Mouse (Mus musculus) embryonic facial prominence, embryonic 14.5 days (tissue): Measurements from ENCODE around the gene Hyal1. TPM values are rescaled to one million over a fixed set of nuclear protein-coding genes. Genes with fewer than 3 reads are reported as not detected.
A peak's percentile ranks its signal among the peaks of the same experiment; 100 is the strongest.

Experiments used
- ATAC-seq: fragments of 200-750 bp; cut with Nextera tagmentation; 2 replicates; pipeline ENCODE4 v1.8.0; 2017; ENCODE audit warnings: low read depth, moderate number of reproducible peaks, moderate TSS enrichment
- DNase-seq: peaks from one replicate; pipeline ENCODE4 v3.0.0-alpha.2; 2015; ENCODE audit warnings: low spot score
- H3K27ac ChIP-seq: fragments of 300-500 bp; sonication (generic); replicated peaks from 2 replicates; pipeline ENCODE4 v1.5.1; 2014; ENCODE audit warnings: low read depth, mild to moderate bottlenecking, low read length, moderate library complexity
- H3K27me3 ChIP-seq: fragments of 300-500 bp; sonication (generic); replicated peaks from 2 replicates; pipeline ENCODE4 v1.6.1; 2014; ENCODE audit warnings: low read length; ENCODE audit not compliant: control insufficient read depth, insufficient read depth
- H3K36me3 ChIP-seq: fragments of 300-500 bp; sonication (generic); 2 replicates; pipeline ENCODE4 v1.6.1; 2014; ENCODE audit warnings: low read length, mixed read lengths; ENCODE audit not compliant: control insufficient read depth, insufficient read depth
- H3K4me1 ChIP-seq: fragments of 300-500 bp; sonication (generic); 2 replicates; pipeline ENCODE4 v1.6.1; 2014; ENCODE audit warnings: antibody characterized with exemption, low read length; ENCODE audit not compliant: control insufficient read depth, insufficient read depth
- H3K4me2 ChIP-seq: fragments of 300-500 bp; sonication (generic); 2 replicates; pipeline ENCODE4 v1.6.1; 2014; ENCODE audit warnings: low read depth, mild to moderate bottlenecking, low read length, moderate library complexity, mixed read lengths
- H3K4me3 ChIP-seq: fragments of 300-500 bp; sonication (generic); 2 replicates; pipeline ENCODE4 v1.5.1; 2014; ENCODE audit warnings: low read depth, mild to moderate bottlenecking, low read length
- H3K9ac ChIP-seq: fragments of 300-500 bp; sonication (generic); 2 replicates; pipeline ENCODE4 v1.6.1; 2014; ENCODE audit warnings: low read depth, mild to moderate bottlenecking, low read length, moderate library complexity, mixed read lengths
- H3K9me3 ChIP-seq: fragments of 300-500 bp; sonication (generic); 2 replicates; pipeline ENCODE4 v1.6.1; 2016; ENCODE audit warnings: low read length; ENCODE audit not compliant: control insufficient read depth
- WGBS: fragments of 180-500 bp; shearing (Covaris S2); extraction: QIAGEN DNeasy Blood & Tissue Kit; methylation state at CpG from one replicate; pipeline ENCODE4 v1.1.7; 2014; 5-methylcytosine and 5-hydroxymethylcytosine counted together
- polyA plus RNA-seq: library from polyadenylated mRNA; unstranded; fragments of >200 nt; fragmentation: Nextera tagmentation; extraction: Ambion mirVana; gene quantifications from 2 replicates; pipeline ENCODE4 v1.2.1, GENCODE M21; 2014

Hyal1 gene
- polyA plus RNA-seq, 1 experiment from 2014 or later, result 5.6 TPM

DNA sequence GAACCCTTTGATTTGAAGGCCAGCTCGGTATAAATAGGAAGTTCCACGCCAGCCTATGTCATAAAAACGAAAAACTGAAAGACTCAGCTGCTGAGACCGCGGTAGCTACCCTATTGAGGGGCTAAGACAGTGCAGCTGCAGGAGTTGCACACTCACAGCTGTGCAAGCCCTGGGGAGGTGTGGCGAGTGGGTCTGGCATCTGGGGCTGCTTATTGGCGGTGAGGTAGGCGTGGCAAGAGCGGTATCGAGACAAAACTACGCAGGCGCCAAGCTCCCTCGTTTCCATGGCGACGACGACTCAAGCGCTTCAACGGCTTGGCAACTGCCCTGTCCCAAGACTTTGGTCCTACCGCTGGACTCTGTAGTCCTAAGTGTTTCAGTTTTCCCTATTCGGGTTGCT is 29.7 kb upstream of the Hyal1 start, which contains the start of gene Zmynd10:
Gene Zmynd10, plus strand, starts transcription at position 273 of the 400 bp plus-strand sequence.
- peak within 1 kb of the TSS; percentile 7 for H3K4me3 ChIP-seq
- ATAC-seq, result peak; percentile 68

DNA sequence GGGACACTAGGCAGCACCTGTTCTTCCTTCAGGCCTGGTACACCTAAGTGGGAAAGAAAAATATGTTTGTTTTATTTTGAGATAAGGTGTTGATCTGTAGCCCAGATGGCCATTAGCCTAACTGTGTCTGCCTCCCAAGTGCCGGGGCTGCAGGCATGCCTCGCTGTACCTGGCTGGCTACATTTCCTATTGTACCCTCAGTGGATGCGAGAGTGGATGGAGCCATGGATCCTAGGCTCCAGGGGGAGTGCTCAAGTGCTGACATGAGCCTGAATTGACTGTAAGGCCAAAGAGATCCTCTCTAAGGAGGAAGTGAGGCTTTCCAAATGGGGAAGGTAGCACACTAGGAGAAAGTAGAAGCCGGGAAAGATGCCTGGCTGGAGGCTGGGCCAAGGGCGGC is 28.8 kb upstream of the Hyal1 start:
- H3K4me2 ChIP-seq, result no peak overlapping the region
- H3K36me3 ChIP-seq, result peaks cover 16% of the 10 kb centered on the region
- H3K4me1 ChIP-seq, result peaks cover 34% of the 10 kb centered on the region
- no peak overlapping the region for H3K4me3 ChIP-seq
- no peaks in the 10 kb centered on the region for H3K9me3 ChIP-seq
- DNase-seq, result no peak
- whole genome bisulfite sequencing, result 80% methylated on average over 5 of the region's 5 CpGs
- H3K9ac ChIP-seq, result no peak overlapping the region
- H3K27ac ChIP-seq, result no peak overlapping the region
- H3K27me3 ChIP-seq, result no peaks in the 10 kb centered on the region
- no peak for ATAC-seq

More for the DNA sequence above, 29.7 kb upstream of the Hyal1 start, which contains the start of gene Zmynd10:
- Histone ChIP-seq H3K4me1 (peaks cover 34% of the 10 kb centered on the region), H3K36me3 (peaks cover 16% of the 10 kb centered on the region), H3K4me2 (peak within 1 kb of the TSS; percentile 56), H3K9ac (peak within 1 kb of the TSS; percentile 38), H3K27me3 (no peaks in the 10 kb centered on the region), H3K27ac (peak within 1 kb of the TSS; percentile 36; the same call in 1 of the 2 replicates), H3K9me3 (no peaks in the 10 kb centered on the region)
- WGBS, result 2% methylated on average over 20 of the region's 20 CpGs
- DNase-seq, result peak; percentile 96

DNA sequence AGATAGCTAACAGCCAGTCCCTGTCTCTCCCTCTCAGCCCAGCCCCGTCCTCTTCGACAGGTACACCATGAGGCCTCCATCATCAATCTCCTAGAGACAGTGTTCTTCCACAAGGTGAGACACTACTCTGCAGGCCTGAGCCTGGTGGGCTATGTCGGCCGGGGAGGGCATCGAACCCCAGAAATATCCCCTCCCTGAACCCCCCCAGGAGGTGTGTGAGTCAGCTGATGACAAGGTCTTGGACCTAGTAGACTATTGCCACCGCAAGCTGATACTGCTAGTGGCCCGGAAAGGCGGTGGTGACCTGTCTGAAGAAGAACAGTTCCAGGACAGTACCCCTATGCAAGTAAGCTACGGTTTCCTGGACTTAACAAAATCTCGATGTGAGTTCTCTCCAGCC is 27.9 kb upstream of the Hyal1 start:
- H3K4me2 ChIP-seq, result no peak overlapping the region
- no peak overlapping the region for H3K4me3 ChIP-seq
- H3K9ac ChIP-seq, result no peak overlapping the region
- WGBS, result 88% methylated on average over 10 of the region's 10 CpGs
- H3K4me1 ChIP-seq, result peaks cover 40% of the 10 kb centered on the region
- H3K36me3 ChIP-seq, result peaks cover 16% of the 10 kb centered on the region
- no peak for DNase-seq
- no peak overlapping the region for H3K27ac ChIP-seq
- no peak for ATAC-seq
- no peaks in the 10 kb centered on the region for H3K9me3 ChIP-seq
- no peaks in the 10 kb centered on the region for H3K27me3 ChIP-seq

DNA sequence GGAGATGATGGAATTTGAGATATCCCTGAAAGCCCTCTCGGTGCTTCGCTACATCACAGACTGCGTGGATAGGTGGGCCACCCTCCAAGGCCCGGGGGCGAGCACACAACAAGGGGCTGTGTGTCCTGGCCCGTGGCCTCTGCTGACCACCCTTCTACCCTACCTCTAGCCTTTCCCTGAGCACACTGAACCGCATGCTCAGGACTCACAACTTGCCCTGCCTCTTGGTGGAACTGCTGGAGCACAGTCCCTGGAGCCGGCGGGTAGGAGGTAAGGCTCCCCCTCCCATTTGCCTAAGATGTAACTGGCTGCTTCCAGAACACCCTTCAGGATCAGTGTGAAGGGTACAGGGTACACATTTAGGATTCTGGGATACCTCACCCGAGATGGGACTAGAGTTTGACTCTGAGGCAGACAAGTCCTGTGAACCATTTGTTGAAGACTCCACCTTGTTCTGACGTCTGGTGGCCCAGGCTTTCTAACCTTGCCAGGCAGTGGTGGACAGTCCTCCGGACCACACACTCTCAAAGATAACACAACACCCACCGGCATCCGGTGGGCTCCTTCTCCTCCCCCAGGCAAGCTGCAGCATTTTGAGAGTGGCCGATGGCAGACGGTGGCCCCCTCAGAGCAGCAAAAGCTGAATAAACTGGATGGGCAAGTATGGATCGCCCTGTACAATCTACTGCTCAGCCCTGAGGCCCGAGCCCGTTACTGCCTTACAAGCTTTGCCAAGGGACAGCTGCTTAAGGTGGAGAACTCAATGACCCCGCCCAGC is 27.2 kb upstream of the Hyal1 start:
- Histone ChIP-seq H3K9me3 (no peaks in the 10 kb centered on the region), H3K4me3 (no peak overlapping the region), H3K4me2 (no peak overlapping the region), H3K27ac (no peak overlapping the region), H3K27me3 (no peaks in the 10 kb centered on the region), H3K9ac (no peak overlapping the region), H3K4me1 (peaks cover 40% of the 10 kb centered on the region), H3K36me3 (peaks cover 9% of the 10 kb centered on the region)
- 75% methylated on average over 19 of the region's 20 CpGs for WGBS
- ATAC-seq (no peak), DNase-seq (no peak)

DNA sequence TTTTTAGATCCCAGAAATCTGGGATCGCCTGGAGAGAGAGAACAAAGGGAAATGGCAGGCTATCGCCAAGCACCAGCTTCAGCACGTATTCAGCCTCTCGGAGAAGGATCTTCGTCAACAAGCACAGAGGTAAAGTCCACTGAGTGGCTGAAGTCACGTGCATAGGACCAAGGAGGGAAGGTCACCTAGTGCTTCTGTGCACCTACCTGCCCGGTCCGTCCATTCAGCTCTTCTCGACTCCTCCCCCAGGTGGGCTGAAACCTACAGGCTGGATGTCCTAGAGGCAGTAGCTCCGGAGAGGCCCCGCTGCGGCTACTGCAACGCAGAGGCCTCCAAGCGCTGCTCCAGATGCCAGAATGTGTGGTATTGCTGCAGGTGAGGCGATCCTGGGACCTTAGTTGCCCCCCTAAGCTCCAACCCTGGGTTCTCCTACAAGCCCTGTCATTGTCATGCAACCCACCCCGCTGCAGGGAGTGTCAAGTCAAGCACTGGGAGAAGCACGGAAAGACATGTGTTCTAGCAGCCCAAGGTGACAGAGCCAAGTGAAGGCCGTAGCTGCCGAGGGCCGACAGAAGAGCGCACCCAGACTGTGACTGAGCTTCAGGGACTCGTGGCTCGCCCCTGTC is 26.1 kb upstream of the Hyal1 start:
- Histone ChIP-seq H3K27ac (peak overlapping the region; percentile 86), H3K9me3 (no peaks in the 10 kb centered on the region), H3K36me3 (no peaks in the 10 kb centered on the region), H3K27me3 (no peaks in the 10 kb centered on the region), H3K4me1 (peaks cover 43% of the 10 kb centered on the region), H3K4me2 (peak overlapping the region; percentile 90), H3K9ac (peak overlapping the region; percentile 79), H3K4me3 (peak overlapping the region; percentile 58)
- 36% methylated on average over 23 of the region's 23 CpGs for WGBS
- no peak for ATAC-seq
- no peak for DNase-seq

DNA sequence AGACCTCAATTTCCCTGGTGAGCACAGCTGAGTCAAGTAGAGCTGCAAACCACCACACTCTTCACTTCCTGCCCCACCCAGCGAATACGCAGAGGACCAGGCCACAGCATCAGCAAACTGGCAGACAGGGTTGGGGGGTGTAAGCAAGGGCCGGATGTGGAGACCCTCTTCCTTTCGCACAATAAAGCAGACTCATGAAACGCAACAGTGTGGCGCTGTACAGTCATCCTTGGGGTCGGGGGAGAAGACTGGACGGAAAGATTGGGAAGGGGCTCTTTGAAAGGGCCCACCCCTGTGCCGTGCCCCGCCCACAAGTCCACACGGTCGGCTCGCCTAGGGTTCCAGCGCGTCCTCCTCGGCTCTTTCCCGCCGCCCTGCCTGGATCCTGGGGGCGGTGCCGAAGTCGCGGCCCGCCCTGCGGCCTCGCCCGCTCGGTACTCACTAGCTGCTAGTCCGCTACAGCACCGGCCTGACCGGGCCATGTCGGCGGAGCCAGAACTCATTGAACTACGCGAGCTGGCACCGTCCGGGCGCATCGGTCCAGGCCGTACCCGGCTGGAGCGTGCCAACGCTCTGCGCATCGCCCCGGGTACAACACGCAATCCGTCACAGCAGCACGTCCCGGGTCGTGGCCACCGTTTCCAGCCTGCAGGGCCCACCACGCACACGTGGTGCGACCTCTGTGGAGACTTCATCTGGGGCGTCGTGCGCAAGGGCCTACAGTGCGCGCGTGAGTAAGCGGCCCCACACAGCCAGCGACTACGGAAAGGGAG is 25.4 kb upstream of the Hyal1 start, which contains the start of gene Rassf1:
Gene Rassf1, plus strand, starts transcription at position 439 of the 773 bp plus-strand sequence.
- ATAC-seq (peak; percentile 41), DNase-seq (peak; percentile 84)
- Histone ChIP-seq H3K27me3 (no peaks in the 10 kb centered on the region), H3K9ac (peak within 1 kb of the TSS; percentile 79), H3K4me3 (peak within 1 kb of the TSS; percentile 58), H3K4me1 (peaks cover 49% of the 10 kb centered on the region), H3K27ac (peak within 1 kb of the TSS; percentile 86), H3K36me3 (no peaks in the 10 kb centered on the region), H3K9me3 (no peaks in the 10 kb centered on the region), H3K4me2 (peak within 1 kb of the TSS; percentile 90)
- WGBS, result under 1% methylated on average over 41 of the region's 63 CpGs

DNA sequence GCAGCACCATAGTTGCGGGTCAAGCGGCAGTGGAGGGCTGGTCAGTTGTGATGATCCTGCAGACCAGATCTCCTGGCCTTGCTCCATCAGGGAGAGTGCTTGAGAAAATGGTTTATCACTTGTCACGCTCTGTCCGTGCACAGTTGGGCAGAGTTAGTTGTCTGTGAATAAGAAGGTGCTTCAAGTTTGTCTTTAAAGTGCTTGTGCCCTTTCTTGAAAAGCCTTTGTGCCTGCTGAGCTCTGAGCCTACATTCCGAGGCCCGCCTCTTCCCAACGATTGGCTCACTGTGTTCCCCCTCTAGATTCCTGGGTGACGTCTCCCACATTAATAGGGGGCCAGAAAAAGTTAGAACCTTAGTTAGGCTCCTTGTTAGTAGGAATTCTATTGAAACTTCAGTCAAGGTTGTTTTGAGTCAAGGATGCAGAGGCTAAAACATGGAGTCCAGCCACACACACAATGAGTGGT is 24.8 kb upstream of the Hyal1 start:
- H3K27me3 ChIP-seq, result no peaks in the 10 kb centered on the region
- 9% methylated on average over 8 of the region's 8 CpGs for WGBS
- no peaks in the 10 kb centered on the region for H3K9me3 ChIP-seq
- H3K9ac ChIP-seq, result peak overlapping the region; percentile 79
- DNase-seq (peak; percentile 76), ATAC-seq (no peak)
- peaks cover 49% of the 10 kb centered on the region for H3K4me1 ChIP-seq
- H3K36me3 ChIP-seq, result peaks cover 5% of the 10 kb centered on the region; the same call in 1 of the 2 replicates
- peak overlapping the region; percentile 58 for H3K4me3 ChIP-seq
- H3K27ac ChIP-seq, result peak overlapping the region; percentile 86
- peak overlapping the region; percentile 90 for H3K4me2 ChIP-seq

DNA sequence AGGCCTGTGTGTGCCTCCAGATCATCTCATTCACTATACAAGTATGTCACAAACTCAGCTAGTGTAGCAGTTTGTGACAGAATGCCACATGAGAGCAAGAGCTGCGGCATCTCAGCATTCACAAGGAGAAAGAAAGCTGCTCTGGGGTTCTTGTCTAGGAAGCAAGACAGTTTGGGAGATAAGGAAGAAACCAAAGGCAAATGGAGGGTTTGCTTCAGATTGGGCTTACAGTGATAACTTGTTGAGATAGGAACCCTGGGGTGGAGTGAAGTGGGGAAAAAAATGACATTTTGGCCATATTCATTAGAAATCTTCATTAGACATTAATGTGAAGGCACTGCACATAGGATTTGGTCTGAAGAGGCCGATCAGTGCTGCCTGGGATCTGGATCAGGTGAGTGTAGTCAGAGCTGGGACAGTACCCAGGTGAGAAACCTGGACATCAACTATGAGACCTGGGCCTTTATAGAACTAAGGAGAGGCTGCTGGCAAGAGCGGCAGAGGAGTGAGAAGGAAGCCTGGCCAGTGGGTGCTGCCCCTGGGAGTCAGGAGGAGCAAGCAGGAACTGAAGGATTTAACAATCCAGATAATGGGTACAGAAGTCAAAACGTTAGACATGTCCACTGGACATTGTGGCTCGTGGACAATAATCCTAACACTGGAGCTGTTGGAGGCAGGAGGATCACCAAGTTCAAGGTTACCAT is 23.9 kb upstream of the Hyal1 start:
- Histone ChIP-seq H3K9ac (peak overlapping the region; percentile 65; the same call in 1 of the 2 replicates), H3K9me3 (no peaks in the 10 kb centered on the region), H3K4me1 (peaks cover 43% of the 10 kb centered on the region), H3K27ac (no peak overlapping the region; the same call in 1 of the 2 replicates), H3K27me3 (no peaks in the 10 kb centered on the region), H3K4me3 (peak overlapping the region; percentile 83), H3K36me3 (peaks cover 14% of the 10 kb centered on the region), H3K4me2 (peak overlapping the region; percentile 90)
- no peak for ATAC-seq
- DNase-seq, result no peak
- WGBS, result 80% methylated on average over 5 of the region's 5 CpGs
